Mouse (Mus musculus) liver, adult 2 months (tissue): ENCODE results near the gene Tprgl. TPM values are rescaled to one million over a fixed set of nuclear protein-coding genes. Genes with fewer than 3 reads are reported as not detected.
A peak's percentile ranks its signal among the peaks of the same experiment; 100 is the strongest.

ENCODE experiments used
- DNase-seq: peaks from one replicate; pipeline ENCODE4 v3.0.0-alpha.2; 2011; ENCODE audit warnings: low read depth, low spot score; ENCODE audit errors: extremely low read depth
- H3K27ac ChIP-seq: fragments of 200-500 bp; replicated peaks from 2 replicates; pipeline ENCODE4 v1.5.1; 2012; ENCODE audit warnings: low read depth, mild to moderate bottlenecking, control low read depth, inconsistent platforms, low read length; ENCODE audit not compliant: insufficient read depth
- H3K27me3 ChIP-seq: fragments of 200-500 bp; 2 replicates; pipeline ENCODE4 v1.6.1; 2012; ENCODE audit warnings: mild to moderate bottlenecking, moderate library complexity, low read length, inconsistent platforms; ENCODE audit not compliant: control insufficient read depth, insufficient read depth
- H3K36me3 ChIP-seq: fragments of 200-500 bp; 2 replicates; pipeline ENCODE4 v1.6.1; 2012; ENCODE audit warnings: low read length, inconsistent platforms; ENCODE audit not compliant: control insufficient read depth, insufficient read depth
- H3K4me1 ChIP-seq: fragments of 200-500 bp; 2 replicates; pipeline ENCODE4 v1.6.1; 2011; ENCODE audit warnings: low read length; ENCODE audit not compliant: control insufficient read depth, insufficient read depth
- H3K4me3 ChIP-seq: fragments of 200-500 bp; 2 replicates; pipeline ENCODE4 v1.5.1; 2011; ENCODE audit warnings: low read depth, mild to moderate bottlenecking, control low read depth, low read length, moderate library complexity; ENCODE audit not compliant: insufficient read depth
- H3K79me2 ChIP-seq: fragments of 200-500 bp; 2 replicates; pipeline ENCODE4 v1.6.1; 2012; ENCODE audit warnings: inconsistent platforms, mild to moderate bottlenecking, low read length, moderate library complexity; ENCODE audit not compliant: control insufficient read depth, insufficient read depth
- H3K9ac ChIP-seq: fragments of 200-500 bp; 2 replicates; pipeline ENCODE4 v1.6.1; 2012; ENCODE audit warnings: low read depth, mild to moderate bottlenecking, control low read depth, inconsistent platforms, low read length
- CTCF ChIP-seq: fragments of 200-500 bp; IDR thresholded peaks from 2 replicates; pipeline ENCODE4 v1.5.1; 2011; ENCODE audit warnings: low read depth, low read length, control low read depth
- POLR2A ChIP-seq: fragments of 200-500 bp; IDR thresholded peaks from 2 replicates; pipeline ENCODE4 v1.6.1; 2011; ENCODE audit warnings: low read length, control low read depth; ENCODE audit not compliant: insufficient read depth; ENCODE audit errors: extremely low read depth
- WGBS: fragments of 180-500 bp; shearing (Covaris S2); methylation state at CpG from one replicate; pipeline ENCODE4 v1.1.7; 2018; 5-methylcytosine and 5-hydroxymethylcytosine counted together
- polyA plus RNA-seq: library from polyadenylated mRNA; depleted of rRNA; stranded (reverse); fragments of >200 nt; gene quantifications from 2 replicates; pipeline ENCODE4 v1.2.3, GENCODE M21; 2012
- total RNA-seq: library from RNA; depleted of rRNA; stranded (reverse); fragments of >200 nt; gene quantifications from 2 replicates; pipeline ENCODE4 v1.2.3, GENCODE M21; 2014

The Tprgl gene
- total and polyA plus RNA-seq, 2 experiments, result 50.9 to 78.7 TPM

DNA sequence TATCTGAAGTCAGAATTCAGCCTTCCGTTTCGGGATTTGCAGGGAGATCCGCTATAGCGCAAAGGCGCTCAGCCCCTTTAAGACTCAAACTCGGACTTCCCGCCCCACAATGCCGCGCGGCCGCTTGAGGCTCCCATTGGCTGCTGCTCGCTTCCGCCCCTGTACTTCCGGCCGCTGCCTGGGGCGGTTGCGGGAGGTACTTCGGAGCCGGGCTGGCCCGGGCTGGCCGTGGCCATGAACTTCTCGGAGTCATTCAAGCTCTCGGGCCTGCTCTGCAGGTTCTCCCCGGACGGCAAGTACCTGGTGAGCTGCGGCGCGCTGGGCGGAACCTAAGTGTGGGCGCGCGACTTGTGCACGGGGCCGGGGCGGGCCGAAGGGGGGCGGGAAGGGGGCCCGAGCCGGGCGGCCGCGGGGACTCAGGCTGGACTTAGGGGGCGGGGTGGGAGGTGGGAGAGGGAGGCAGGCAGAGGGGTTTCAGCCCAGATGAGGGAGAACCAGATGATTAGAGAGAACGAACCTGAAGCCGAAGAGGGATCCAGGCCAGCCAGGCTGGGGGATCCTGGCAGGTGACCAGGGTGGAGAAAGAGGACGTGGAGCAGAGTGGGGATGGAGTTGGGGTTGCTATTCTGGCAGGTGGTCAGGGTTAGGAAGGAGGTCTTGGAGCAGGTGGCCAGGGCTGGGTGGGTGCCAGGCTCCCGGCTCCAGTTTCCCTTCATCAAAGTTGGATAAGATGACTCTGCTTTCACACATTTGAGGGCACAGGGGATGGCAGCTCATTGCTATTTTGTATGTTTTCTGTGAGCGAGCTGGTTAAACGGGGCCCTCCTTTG lies 18.0 kb downstream of the Tprgl start, which contains the start of gene Wrap73:
TSS of gene Wrap73 (plus strand) at position 162 of the 830 bp plus-strand sequence.
- peaks cover 2% of the 10 kb centered on the region for H3K36me3 ChIP-seq
- peak; percentile 76 for DNase-seq
- H3K27ac ChIP-seq, result peak within 1 kb of the TSS; percentile 90
- H3K4me1 ChIP-seq, result peaks cover 10% of the 10 kb centered on the region; the same call in 1 of the 2 replicates
- no peaks in the 10 kb centered on the region; the same call in 1 of the 2 replicates for H3K79me2 ChIP-seq
- WGBS, result 2% methylated on average over 49 of the region's 49 CpGs
- peak within 1 kb of the TSS; percentile 95 for H3K4me3 ChIP-seq
- peak within 1 kb of the TSS; percentile 91 for H3K9ac ChIP-seq
- TF ChIP-seq CTCF (no peak), POLR2A (peak; percentile 63)
- peaks cover 22% of the 10 kb centered on the region for H3K27me3 ChIP-seq

DNA sequence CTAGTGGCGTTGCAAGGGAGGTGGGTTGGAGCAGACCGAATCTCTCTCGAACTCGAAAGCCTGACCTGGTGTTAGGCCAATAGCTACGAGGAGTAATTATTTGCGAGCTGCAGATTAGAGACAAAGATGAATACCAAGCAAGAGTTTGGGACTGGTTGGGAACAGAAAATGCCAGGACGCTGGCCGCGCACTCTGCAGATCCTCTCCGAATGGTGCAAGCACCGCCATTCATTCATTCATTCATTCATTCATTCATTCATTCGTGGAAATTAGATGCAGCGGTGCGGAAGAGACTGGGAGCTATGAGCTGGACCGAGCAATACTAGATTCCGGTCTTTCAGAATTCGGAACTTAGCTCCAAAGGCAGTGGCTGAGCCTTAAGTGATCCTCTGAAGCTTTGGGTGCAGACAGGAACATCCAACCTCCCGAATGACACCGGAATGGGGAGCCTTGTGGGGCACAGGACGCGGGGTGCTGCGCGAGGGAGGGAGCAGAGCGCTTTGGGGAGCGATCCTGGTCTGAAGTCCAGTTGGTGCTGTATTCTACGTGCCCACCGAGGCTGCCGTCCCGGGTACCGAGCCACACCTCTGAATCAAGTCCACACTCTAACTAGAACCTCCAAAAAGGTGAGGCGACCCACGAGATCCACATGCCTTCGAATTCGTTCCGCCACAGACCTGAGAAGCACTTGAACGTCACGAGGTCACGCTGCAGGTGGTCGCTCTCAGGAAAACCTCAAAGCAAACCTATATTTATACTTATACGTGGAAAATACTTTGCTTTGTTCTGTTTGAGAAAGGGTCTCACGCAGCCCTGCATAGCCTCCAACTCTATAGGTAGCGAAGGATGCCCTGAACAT lies 19.2 kb downstream of the Tprgl start:
- H3K27me3 ChIP-seq, result peaks cover 22% of the 10 kb centered on the region
- no peak overlapping the region for H3K27ac ChIP-seq
- no peak overlapping the region for H3K9ac ChIP-seq
- H3K79me2 ChIP-seq, result no peaks in the 10 kb centered on the region; the same call in 1 of the 2 replicates
- no peak for TF ChIP-seq POLR2A
- TF ChIP-seq CTCF, result no peak
- peaks cover 10% of the 10 kb centered on the region; the same call in 1 of the 2 replicates for H3K4me1 ChIP-seq
- H3K36me3 ChIP-seq, result no peaks in the 10 kb centered on the region
- DNase-seq, result no peak
- peak overlapping the region; percentile 9; the same call in 1 of the 2 replicates for H3K4me3 ChIP-seq
- WGBS, result 2% methylated on average over 42 of the region's 42 CpGs

DNA sequence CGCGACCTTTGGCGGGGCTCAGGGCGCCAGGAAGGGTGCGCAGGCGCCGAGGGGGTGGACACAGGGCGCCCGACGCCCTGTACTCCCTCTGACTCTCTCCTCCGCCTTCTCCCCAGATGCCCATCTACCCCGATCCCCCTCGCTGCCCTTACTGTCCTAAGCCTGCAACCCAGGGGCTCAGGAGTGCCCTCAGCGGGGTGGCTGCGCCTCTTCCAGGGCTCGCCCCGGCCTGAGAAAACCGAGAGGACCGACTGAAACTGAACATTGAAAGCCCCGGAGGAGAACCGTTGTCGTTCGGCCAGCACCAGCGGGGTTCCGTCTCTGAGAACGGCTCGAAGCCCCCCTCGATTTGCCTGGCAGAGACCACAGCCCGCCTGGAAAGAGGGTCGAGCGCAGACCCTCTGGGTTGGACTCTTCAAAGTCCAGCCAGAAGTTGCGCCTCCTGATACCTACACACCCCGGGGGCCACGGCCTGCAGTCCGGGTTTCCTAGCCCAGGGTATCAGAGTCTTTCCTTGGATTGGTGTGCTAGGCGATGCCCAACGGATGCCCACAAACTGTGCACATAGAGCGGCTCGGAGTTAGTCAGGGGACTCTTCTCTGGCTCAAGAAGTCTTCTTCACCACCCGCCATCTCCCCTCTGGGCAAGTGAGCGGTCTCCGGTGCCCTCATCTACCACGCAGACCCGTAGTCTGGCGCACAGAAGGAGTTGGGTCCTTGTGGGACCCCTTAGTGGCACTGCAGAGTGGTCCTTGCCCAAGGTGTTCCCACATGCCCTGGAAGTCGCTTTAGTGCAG lies 20.1 kb downstream of the Tprgl start:
- no peak overlapping the region for H3K27ac ChIP-seq

DNA sequence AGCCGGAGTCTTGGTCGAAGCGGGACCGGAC lies 20.5 kb downstream of the Tprgl start, which contains the start of gene Trp73:
TSS of gene Trp73 (minus strand) at position 27 of the 31 bp plus-strand sequence.
- Histone ChIP-seq H3K27me3 (peaks cover 22% of the 10 kb centered on the region), H3K27ac (no peak within 1 kb of the TSS), H3K36me3 (no peaks in the 10 kb centered on the region), H3K4me3 (peak within 1 kb of the TSS; percentile 47; the same call in 1 of the 2 replicates), H3K79me2 (no peaks in the 10 kb centered on the region), H3K4me1 (peaks cover 10% of the 10 kb centered on the region; the same call in 1 of the 2 replicates), H3K9ac (peak within 1 kb of the TSS; percentile 15; the same call in 1 of the 2 replicates)
- TF ChIP-seq POLR2A (no peak), CTCF (no peak)
- 0% methylated on average over 4 of the region's 4 CpGs for WGBS
- DNase-seq, result no peak

More for the DNA sequence above, 20.1 kb downstream of the Tprgl start:
- Histone ChIP-seq H3K4me3 (peak overlapping the region; percentile 47; the same call in 1 of the 2 replicates), H3K27me3 (peaks cover 22% of the 10 kb centered on the region), H3K4me1 (peaks cover 10% of the 10 kb centered on the region; the same call in 1 of the 2 replicates), H3K9ac (peak overlapping the region; percentile 15; the same call in 1 of the 2 replicates), H3K79me2 (no peaks in the 10 kb centered on the region; the same call in 1 of the 2 replicates), H3K36me3 (no peaks in the 10 kb centered on the region)
- TF ChIP-seq CTCF, result no peak
- TF ChIP-seq POLR2A, result no peak
- WGBS, result 4% methylated on average over 46 of the region's 46 CpGs
- DNase-seq, result no peak

DNA sequence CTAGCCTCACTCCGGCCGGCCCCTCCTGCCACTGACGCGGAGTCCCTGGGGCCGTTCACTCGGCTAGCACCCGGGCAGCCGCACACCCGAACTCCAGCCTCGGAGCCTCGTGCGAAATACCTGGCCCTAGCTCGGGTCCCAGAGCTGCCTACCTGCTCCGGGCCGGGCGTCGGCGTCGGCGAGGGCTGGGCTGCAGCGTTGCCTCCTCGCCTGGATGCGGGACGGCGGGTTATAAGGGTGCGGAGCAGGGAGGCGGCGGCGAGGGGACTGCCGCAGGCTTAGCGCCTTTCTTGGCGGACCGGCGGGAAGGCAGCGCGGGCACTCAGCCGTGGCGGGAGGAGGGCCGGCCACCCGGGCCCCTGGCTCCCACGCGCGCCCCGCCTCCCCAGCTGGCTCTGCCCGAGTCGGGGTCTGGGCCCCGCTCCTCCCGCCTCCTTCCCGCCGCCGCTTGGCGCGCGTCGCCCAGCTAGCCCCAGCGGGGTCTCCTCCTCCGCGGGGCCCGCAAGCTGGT lies 20.7 kb downstream of the Tprgl start:
- 1% methylated on average over 59 of the region's 59 CpGs for WGBS
- Histone ChIP-seq H3K79me2 (no peaks in the 10 kb centered on the region), H3K27me3 (peaks cover 22% of the 10 kb centered on the region), H3K4me3 (peak overlapping the region; percentile 47; the same call in 1 of the 2 replicates), H3K4me1 (peaks cover 10% of the 10 kb centered on the region; the same call in 1 of the 2 replicates), H3K9ac (peak overlapping the region; percentile 15; the same call in 1 of the 2 replicates), H3K36me3 (no peaks in the 10 kb centered on the region), H3K27ac (no peak overlapping the region)
- DNase-seq, result no peak
- TF ChIP-seq POLR2A, result no peak
- no peak for TF ChIP-seq CTCF
